Mouse (Mus musculus) C2C12 (cell line): ENCODE data around the gene Zscan29.

Experiments
- CEBPB ChIP-seq: IDR thresholded peaks from one replicate; pipeline ENCODE4 v1.6.1; 2011; ENCODE audit warnings: low read depth, mild to moderate bottlenecking, control low read depth, moderate library complexity
- CTCF ChIP-seq: IDR thresholded peaks from one replicate; pipeline ENCODE4 v1.5.1; 2011; ENCODE audit not compliant: control insufficient read depth, insufficient read depth, insufficient read length
- MAX ChIP-seq: IDR thresholded peaks from one replicate; pipeline ENCODE4 v1.6.1; 2011; ENCODE audit warnings: mild to moderate bottlenecking, control low read depth
- MYOD1 ChIP-seq: IDR thresholded peaks from one replicate; pipeline ENCODE4 v1.6.1; 2011; ENCODE audit warnings: low read depth; ENCODE audit not compliant: control insufficient read depth, insufficient read length
- MYOG ChIP-seq: IDR thresholded peaks from one replicate; pipeline ENCODE4 v1.6.1; 2011; ENCODE audit not compliant: control insufficient read depth, insufficient read length; ENCODE audit errors: extremely low read depth
- USF1 ChIP-seq: IDR thresholded peaks from one replicate; pipeline ENCODE4 v1.6.1; 2011; ENCODE audit warnings: low read depth, mild to moderate bottlenecking, control low read depth, moderate library complexity

GRCm38 (mm10) chr2:121137371-121137770 lies 33.6 kb downstream of the Zscan29 start:
- TF ChIP-seq CTCF (no peak), MAX (no peak), USF1 (no peak), CEBPB (peak; percentile 27), MYOD1 (no peak), MYOG (no peak)
